Mouse (Mus musculus): ENCODE data around the gene Dnmt3l.

Gene Dnmt3l

GRCm38 (mm10) chr10:78031987-78032386 is 9.8 kb upstream of the Dnmt3l start:
- in situ Hi-C loops (cut with MboI), result loop anchor here (5.0 kb wide), 1 partner anchor 130 kb away; no protein-coding TSS in a partner anchor

GRCm38 (mm10) chr10:78037139-78037538 is 4.6 kb upstream of the Dnmt3l start:
- in situ Hi-C loops (cut with MboI), result no loop called here

- in situ Hi-C loops (cut with MboI), result no loop called here
These were observed 349 bp downstream of the Dnmt3l start for GRCm38 (mm10) chr10:78042096-78042495.

- in situ Hi-C loops (cut with MboI), result no loop called here
These were observed 1.1 kb downstream of the Dnmt3l start for GRCm38 (mm10) chr10:78042697-78043405.

GRCm38 (mm10) chr10:78043406-78043836 is 1.7 kb downstream of the Dnmt3l start, which contains the start of gene Aire:
Gene Aire, minus strand, starts transcription at chr10:78043610.
- in situ Hi-C loops (cut with MboI), result no loop called here

- in situ Hi-C loops (cut with MboI), result no loop called here
These were observed 2.8 kb downstream of the Dnmt3l start for GRCm38 (mm10) chr10:78044531-78044930.

GRCm38 (mm10) chr10:78046388-78046787 is 4.6 kb downstream of the Dnmt3l start:
- in situ Hi-C loops (cut with MboI), result no loop called here

- in situ Hi-C loops (cut with MboI), result no loop called here
These were observed 6.4 kb downstream of the Dnmt3l start for GRCm38 (mm10) chr10:78048061-78048730.

GRCm38 (mm10) chr10:78049519-78050035 is 7.8 kb downstream of the Dnmt3l start:
- in situ Hi-C loops (cut with MboI), result no loop called here

GRCm38 (mm10) chr10:78054633-78055565 is 13.2 kb downstream of the Dnmt3l start:
- in situ Hi-C loops (cut with MboI), result no loop called here

- in situ Hi-C loops (cut with MboI), result no loop called here
These were observed 15.3 kb downstream of the Dnmt3l start for GRCm38 (mm10) chr10:78057056-78057455.

GRCm38 (mm10) chr10:78063122-78063521 is 21.4 kb downstream of the Dnmt3l start:
- in situ Hi-C loops (cut with MboI), result loop anchor here (10.0 kb wide), 1 partner anchor 102 kb away; the partner anchor contains the start of gene D10Jhu81e

GRCm38 (mm10) chr10:78067226-78067625 is 25.5 kb downstream of the Dnmt3l start:
- in situ Hi-C loops (cut with MboI), result loop anchor here (10.0 kb wide), 1 partner anchor 98 kb away; the partner anchor contains the start of gene D10Jhu81e

- in situ Hi-C loops (cut with MboI), result loop anchor here (10.0 kb wide), 1 partner anchor 96 kb away; the partner anchor contains the start of gene D10Jhu81e
These were observed 26.8 kb downstream of the Dnmt3l start for GRCm38 (mm10) chr10:78068541-78068940.

- in situ Hi-C loops (cut with MboI), result loop anchor here (10.0 kb wide), 1 partner anchor 95 kb away; the partner anchor contains the start of gene D10Jhu81e
These were observed 27.6 kb downstream of the Dnmt3l start, which contains the start of gene Icosl for GRCm38 (mm10) chr10:78069101-78070011. Gene Icosl, plus strand, starts transcription at chr10:78069302.

- in situ Hi-C loops (cut with MboI), result no loop called here
These were observed 32.4 kb downstream of the Dnmt3l start for GRCm38 (mm10) chr10:78074151-78074550.

GRCm38 (mm10) chr10:78074977-78075376 is 33.2 kb downstream of the Dnmt3l start:
- in situ Hi-C loops (cut with MboI), result no loop called here

- in situ Hi-C loops (cut with MboI), result no loop called here
These were observed 36.1 kb downstream of the Dnmt3l start for GRCm38 (mm10) chr10:78077862-78078261.

- in situ Hi-C loops (cut with MboI), result no loop called here
These were observed 36.5 kb downstream of the Dnmt3l start for GRCm38 (mm10) chr10:78078276-78078675.

GRCm38 (mm10) chr10:78079955-78080591 is 38.3 kb downstream of the Dnmt3l start:
- in situ Hi-C loops (cut with MboI), result loop anchor here (5.0 kb wide), 1 partner anchor 67 kb away; no protein-coding TSS in a partner anchor
